Mouse (Mus musculus) testis, adult 2 months (tissue): ENCODE results near the gene Cep55. TPM values are rescaled to one million over a fixed set of nuclear protein-coding genes. Genes with fewer than 3 reads are reported as not detected.
A peak's percentile ranks its signal among the peaks of the same experiment; 100 is the strongest.

Experiments used
- H3K27ac ChIP-seq: fragments of 200-500 bp; 2 replicates; pipeline ENCODE4 v1.5.1; 2012; ENCODE audit warnings: low read depth, low read length; ENCODE audit not compliant: control insufficient read depth, insufficient read depth
- H3K27me3 ChIP-seq: fragments of 200-500 bp; 2 replicates; pipeline ENCODE4 v1.6.1; 2012; ENCODE audit warnings: mild to moderate bottlenecking, low read length, moderate library complexity; ENCODE audit not compliant: control insufficient read depth, insufficient read depth
- H3K36me3 ChIP-seq: fragments of 200-500 bp; 2 replicates; pipeline ENCODE4 v1.6.1; 2012; ENCODE audit warnings: mild to moderate bottlenecking, low read length; ENCODE audit not compliant: control insufficient read depth, insufficient read depth
- H3K4me1 ChIP-seq: fragments of 200-500 bp; 2 replicates; pipeline ENCODE4 v1.6.1; 2012; ENCODE audit warnings: low read length; ENCODE audit not compliant: control insufficient read depth, insufficient read depth
- H3K4me3 ChIP-seq: fragments of 200-500 bp; 2 replicates; pipeline ENCODE4 v1.5.1; 2012; ENCODE audit warnings: low read depth, mild to moderate bottlenecking, low read length, moderate library complexity, mixed read lengths; ENCODE audit not compliant: control insufficient read depth
- CTCF ChIP-seq: fragments of 200-500 bp; IDR thresholded peaks from 2 replicates; pipeline ENCODE4 v1.5.1; 2012; ENCODE audit warnings: low read depth, mild to moderate bottlenecking, inconsistent platforms, low read length, moderate library complexity; ENCODE audit not compliant: control insufficient read depth, insufficient read depth, insufficient replicate concordance
- POLR2A ChIP-seq: fragments of 200-500 bp; IDR thresholded peaks from 2 replicates; pipeline ENCODE4 v1.6.1; 2012; ENCODE audit warnings: low read depth, mild to moderate bottlenecking, inconsistent platforms, low read length, moderate library complexity; ENCODE audit not compliant: control insufficient read depth
- polyA plus RNA-seq: library from polyadenylated mRNA; depleted of rRNA; stranded (reverse); fragments of >200 nt; gene quantifications from 2 replicates; pipeline ENCODE4 v1.2.3, GENCODE M21; 2012

Cep55 gene
- polyA plus RNA-seq, 1 experiment, result 11.6 TPM

DNA sequence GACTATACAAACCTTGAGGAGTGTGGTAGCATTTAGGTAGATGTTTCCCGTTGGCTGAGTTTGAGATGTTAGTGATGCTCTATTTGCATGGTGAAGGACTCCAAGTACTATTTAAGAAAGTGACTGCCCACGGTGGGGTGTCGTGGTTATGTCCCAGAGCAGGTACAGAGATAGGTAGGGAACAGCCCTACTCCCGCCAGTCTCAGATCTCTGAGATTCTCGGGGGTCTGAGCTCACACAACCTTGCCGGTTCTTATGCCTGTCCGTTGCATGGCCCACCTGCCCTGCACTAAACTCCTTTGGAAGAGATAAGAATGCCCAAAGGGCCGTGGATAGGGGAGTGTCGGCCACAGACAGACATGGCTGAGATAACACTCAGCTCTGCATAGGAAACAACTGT, 23.7 kb upstream of the Cep55 start:
- Histone ChIP-seq H3K4me1 (peaks cover 10% of the 10 kb centered on the region), H3K27ac (no peak overlapping the region), H3K36me3 (no peaks in the 10 kb centered on the region), H3K27me3 (no peaks in the 10 kb centered on the region; the same call in 1 of the 2 replicates), H3K4me3 (no peak overlapping the region)
- TF ChIP-seq POLR2A, result no peak
- no peak for TF ChIP-seq CTCF

DNA sequence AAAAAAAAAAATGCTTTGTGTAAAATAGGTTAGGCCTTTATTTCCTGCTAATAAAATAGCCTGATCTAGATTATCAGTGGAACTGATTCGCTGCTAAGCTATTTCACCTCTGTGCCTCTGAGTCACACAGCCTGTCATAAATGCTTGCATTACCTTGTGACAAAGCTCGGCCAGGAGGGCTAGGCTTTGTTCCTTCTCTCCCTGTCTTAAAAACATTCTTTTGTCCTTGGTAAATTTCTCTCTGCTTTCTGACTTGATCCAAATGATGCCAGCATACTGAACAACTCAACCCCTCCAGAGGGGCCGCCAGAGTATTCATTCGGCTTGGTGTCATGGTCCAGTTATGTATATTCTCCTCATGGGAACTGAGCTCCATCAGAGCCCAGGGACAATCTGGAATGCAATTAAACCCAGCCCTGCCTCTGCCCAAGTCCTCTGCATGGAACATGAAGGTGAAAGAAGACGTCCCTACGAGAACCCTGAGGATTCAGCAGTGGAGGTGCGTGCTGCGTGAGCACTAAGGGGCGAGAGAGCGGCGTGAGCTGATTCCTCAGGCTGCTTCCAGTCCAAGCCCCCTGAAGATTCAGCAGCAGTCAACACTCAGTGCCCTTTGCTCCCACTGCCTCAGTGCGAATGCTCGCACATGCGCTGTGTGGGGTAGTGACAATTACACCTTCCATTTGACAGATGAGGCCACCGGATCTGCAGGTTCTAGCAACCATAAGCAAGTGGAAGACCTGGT, 21.6 kb upstream of the Cep55 start:
- Histone ChIP-seq H3K4me1 (peaks cover 8% of the 10 kb centered on the region), H3K36me3 (no peaks in the 10 kb centered on the region), H3K4me3 (no peak overlapping the region), H3K27ac (no peak overlapping the region), H3K27me3 (no peaks in the 10 kb centered on the region; the same call in 1 of the 2 replicates)
- no peak for TF ChIP-seq POLR2A
- TF ChIP-seq CTCF, result no peak

DNA sequence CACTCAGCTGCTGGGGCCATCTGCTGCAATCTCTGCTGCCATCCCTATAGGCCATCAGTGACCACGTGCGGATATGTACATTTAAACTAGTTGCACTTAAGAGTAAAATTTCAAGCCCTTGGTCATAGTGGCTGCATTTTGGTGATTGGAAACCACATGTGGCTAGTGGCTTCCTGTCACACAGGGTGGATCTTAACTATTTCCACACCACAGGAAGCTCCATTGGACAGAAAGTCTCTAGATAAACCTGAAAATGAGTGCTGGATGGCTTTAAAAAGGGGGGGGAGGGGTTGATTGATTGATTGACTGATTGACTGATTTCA, 21.1 kb upstream of the Cep55 start:
- no peak for TF ChIP-seq CTCF
- no peak for TF ChIP-seq POLR2A
- no peaks in the 10 kb centered on the region; the same call in 1 of the 2 replicates for H3K27me3 ChIP-seq
- peaks cover 8% of the 10 kb centered on the region for H3K4me1 ChIP-seq
- no peak overlapping the region for H3K4me3 ChIP-seq
- no peaks in the 10 kb centered on the region for H3K36me3 ChIP-seq
- no peak overlapping the region for H3K27ac ChIP-seq

GRCm38 (mm10) chr19:38034696-38035095, 20.1 kb upstream of the Cep55 start:
- TF ChIP-seq POLR2A, result no peak
- no peak for TF ChIP-seq CTCF
- Histone ChIP-seq H3K4me3 (no peak overlapping the region), H3K36me3 (no peaks in the 10 kb centered on the region), H3K4me1 (peaks cover 8% of the 10 kb centered on the region), H3K27me3 (no peaks in the 10 kb centered on the region; the same call in 1 of the 2 replicates), H3K27ac (no peak overlapping the region)

GRCm38 (mm10) chr19:38035766-38036165, 19.0 kb upstream of the Cep55 start:
- no peak overlapping the region for H3K4me3 ChIP-seq
- no peaks in the 10 kb centered on the region for H3K36me3 ChIP-seq
- H3K4me1 ChIP-seq, result peaks cover 3% of the 10 kb centered on the region
- no peak overlapping the region for H3K27ac ChIP-seq
- H3K27me3 ChIP-seq, result no peaks in the 10 kb centered on the region; the same call in 1 of the 2 replicates
- no peak for TF ChIP-seq POLR2A
- no peak for TF ChIP-seq CTCF

DNA sequence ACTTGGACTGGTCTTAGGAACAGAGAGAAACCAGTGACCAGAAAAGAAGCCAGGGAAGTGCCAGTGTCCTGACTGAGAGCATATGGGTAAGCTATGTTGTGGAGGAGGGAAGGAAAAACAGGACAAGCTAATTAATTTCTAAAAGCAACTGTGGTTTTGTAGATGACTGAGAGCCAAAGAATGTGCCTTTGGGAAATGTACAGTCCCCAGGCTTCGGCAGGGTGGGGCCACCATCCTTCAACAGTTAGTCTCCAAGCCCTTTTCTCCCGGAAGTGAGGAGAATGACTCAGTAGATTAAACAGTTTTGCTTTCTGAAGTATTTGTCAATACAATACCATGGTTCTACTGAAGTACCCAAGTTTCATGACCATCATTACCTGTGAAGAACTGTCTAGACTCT, 16.5 kb upstream of the Cep55 start:
- H3K36me3 ChIP-seq, result no peaks in the 10 kb centered on the region
- no peak overlapping the region for H3K4me3 ChIP-seq
- H3K27me3 ChIP-seq, result no peaks in the 10 kb centered on the region
- no peak for TF ChIP-seq POLR2A
- no peak for TF ChIP-seq CTCF
- H3K4me1 ChIP-seq, result peaks cover 3% of the 10 kb centered on the region
- H3K27ac ChIP-seq, result no peak overlapping the region

GRCm38 (mm10) chr19:38042261-38042722, 12.5 kb upstream of the Cep55 start:
- Histone ChIP-seq H3K36me3 (no peaks in the 10 kb centered on the region), H3K27me3 (no peaks in the 10 kb centered on the region), H3K4me3 (peak overlapping the region; percentile 28; the same call in 1 of the 2 replicates), H3K4me1 (peaks cover 3% of the 10 kb centered on the region), H3K27ac (peak overlapping the region; percentile 68)
- no peak for TF ChIP-seq CTCF
- no peak for TF ChIP-seq POLR2A
